Mouse (Mus musculus): Measurements from ENCODE around the gene Smdt1.

DNA sequence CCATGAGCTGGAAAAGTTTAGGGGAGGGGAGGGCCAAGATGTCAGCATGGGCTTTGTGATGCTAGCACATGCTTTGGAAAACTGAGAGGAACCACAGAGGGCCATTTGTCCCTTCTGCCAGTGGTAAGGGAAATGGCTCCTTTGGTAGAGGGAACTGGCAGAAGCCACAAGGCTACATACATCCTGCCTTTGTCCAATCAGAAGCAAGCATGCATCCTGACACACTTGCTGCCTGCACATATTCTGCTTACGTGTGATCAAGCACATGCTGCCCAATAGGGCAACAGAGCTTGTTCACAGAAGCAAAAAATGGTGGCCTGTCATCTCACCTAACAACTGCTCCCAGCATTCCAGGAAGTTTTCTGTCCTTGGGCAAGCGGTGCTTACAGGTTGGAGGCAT, 13.4 kb upstream of the Smdt1 start:
- TF ChIP-seq GATA1 (IDR thresholded peaks at IDR 0.05; ENCODE audit: borderline replicate concordance, low read length) (no peak), FLI1 (IDR thresholded peaks at IDR 0.05; ENCODE audit: low read length) (no peak)
